Mouse (Mus musculus) liver, embryonic 14.5 days (tissue): ENCODE data around the gene Efnb2. TPM values are rescaled to one million over a fixed set of nuclear protein-coding genes. Genes with fewer than 3 reads are reported as not detected.

Experiments used
- ATAC-seq: fragments of 200-750 bp; cut with Nextera tagmentation; 2 replicates; pipeline ENCODE4 v1.8.0; 2017; ENCODE audit warnings: moderate number of reproducible peaks, mild to moderate bottlenecking, moderate library complexity; ENCODE audit not compliant: insufficient read depth
- DNase-seq, 3 experiments: peaks; one replicate each; pipeline ENCODE4 v3.0.0-alpha.2; 2012 to 2013; ENCODE audit warnings: low read depth in 3 of 3, low spot score in 3 of 3
- H3K27ac ChIP-seq: fragments of 300-500 bp; sonication (generic); 2 replicates; pipeline ENCODE4 v1.5.1; 2014; ENCODE audit warnings: moderate library complexity, mild to moderate bottlenecking, control low read depth, inconsistent platforms
- H3K27me3 ChIP-seq: fragments of 300-500 bp; sonication (generic); 2 replicates; pipeline ENCODE4 v1.6.1; 2014; ENCODE audit warnings: mild to moderate bottlenecking, low read length, moderate library complexity; ENCODE audit not compliant: control insufficient read depth, insufficient read depth
- H3K36me3 ChIP-seq: fragments of 300-500 bp; sonication (generic); replicated peaks from 2 replicates; pipeline ENCODE4 v1.6.1; 2014; ENCODE audit warnings: low read depth; ENCODE audit not compliant: control insufficient read depth, insufficient read depth
- H3K4me1 ChIP-seq, 2 experiments: fragments of 200-500 bp in 1 of 2; fragments of 300-500 bp in 1 of 2; sonication (generic) in 1 of 2; replicated peaks; 2 replicates each; pipeline ENCODE4 v1.6.1; 2012 to 2014; ENCODE audit warnings: antibody characterized with exemption in 1 of 2, inconsistent platforms in 1 of 2, low read length in 1 of 2; ENCODE audit not compliant: control insufficient read depth in 2 of 2, insufficient read depth in 2 of 2
- H3K4me2 ChIP-seq: fragments of 300-500 bp; sonication (generic); 2 replicates; pipeline ENCODE4 v1.6.1; 2014; ENCODE audit warnings: low read depth, mild to moderate bottlenecking, control low read depth, moderate library complexity
- H3K4me3 ChIP-seq, 2 experiments: fragments of 200-500 bp in 1 of 2; fragments of 300-500 bp in 1 of 2; sonication (generic) in 1 of 2; 2 replicates each; pipeline ENCODE4 v1.5.1; 2012 to 2014; ENCODE audit warnings: low read depth in 2 of 2, low read length in 2 of 2, mild to moderate bottlenecking in 2 of 2, control low read depth in 1 of 2, inconsistent platforms in 1 of 2, moderate library complexity in 1 of 2; ENCODE audit not compliant: insufficient read depth in 1 of 2
- H3K9ac ChIP-seq: fragments of 300-500 bp; sonication (generic); replicated peaks from 2 replicates; pipeline ENCODE4 v1.6.1; 2014; ENCODE audit warnings: mild to moderate bottlenecking, control low read depth, moderate library complexity
- H3K9me3 ChIP-seq: fragments of 300-500 bp; sonication (generic); 2 replicates; pipeline ENCODE4 v1.6.1; 2016; ENCODE audit warnings: low read length, mixed read lengths; ENCODE audit not compliant: control insufficient read depth
- CTCF ChIP-seq: IDR thresholded peaks from 2 replicates; pipeline ENCODE4 v1.5.1; 2016; ENCODE audit warnings: antibody characterized with exemption, low read depth, control low read depth
- EP300 ChIP-seq: IDR thresholded peaks from 2 replicates; pipeline ENCODE4 v1.6.1; 2016; ENCODE audit warnings: antibody characterized with exemption, low read depth
- WGBS: fragments of 180-500 bp; shearing (Covaris S2); extraction: QIAGEN DNeasy Blood & Tissue Kit; methylation state at CpG from one replicate; pipeline ENCODE4 v1.1.7; 2014; ENCODE audit not compliant: insufficient replicate concordance; 5-methylcytosine and 5-hydroxymethylcytosine counted together
- polyA plus RNA-seq, 2 experiments: library from polyadenylated mRNA; depleted of rRNA in 1 of 2; stranded (reverse) in 1 of 2; unstranded in 1 of 2; fragments of >200 nt; fragmentation: Nextera tagmentation in 1 of 2; extraction: Ambion mirVana in 1 of 2; gene quantifications; 2 replicates each; pipeline versions ENCODE4 v1.2.1 to v1.2.3; 2012 to 2014

Gene Efnb2
- polyA plus RNA-seq, 2 experiments = 0.79 to 0.85 TPM

DNA sequence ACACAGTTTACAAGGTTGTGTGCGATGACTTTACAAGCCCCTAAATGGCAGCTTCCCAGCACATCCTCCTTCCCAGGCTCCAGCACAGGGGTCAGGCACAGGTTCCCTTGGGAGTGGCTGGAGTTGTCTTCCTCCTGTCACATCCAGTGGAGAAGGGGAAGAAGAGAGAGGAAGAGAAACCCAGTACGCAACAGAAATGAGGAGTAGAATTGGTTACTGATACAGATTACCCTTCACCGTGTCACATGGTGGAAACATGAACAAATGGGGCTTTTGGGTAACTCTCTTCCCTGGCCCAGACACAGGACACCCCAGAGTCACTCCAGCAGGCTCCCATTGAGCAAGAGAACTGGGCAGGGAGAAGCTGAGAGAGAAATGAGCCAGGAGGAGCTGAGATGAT, 11.5 kb downstream of the Efnb2 start:
- Histone ChIP-seq H3K27me3 (no peaks in the 10 kb centered on the region), H3K27ac (no peak overlapping the region), H3K4me1 (0 out of 4 replicates have a peak, but pooled peaks cover 0 to 3% of the 10 kb centered on the region in 2 experiments), H3K4me2 (no peak overlapping the region), H3K9ac (no peak overlapping the region), H3K9me3 (no peaks in the 10 kb centered on the region), H3K36me3 (no peaks in the 10 kb centered on the region), H3K4me3 (no peak overlapping the region)
- no peak for DNase-seq
- TF ChIP-seq EP300 = no peak
- no peak for ATAC-seq
- 67% methylated on average over 3 of the region's 3 CpGs for WGBS

DNA sequence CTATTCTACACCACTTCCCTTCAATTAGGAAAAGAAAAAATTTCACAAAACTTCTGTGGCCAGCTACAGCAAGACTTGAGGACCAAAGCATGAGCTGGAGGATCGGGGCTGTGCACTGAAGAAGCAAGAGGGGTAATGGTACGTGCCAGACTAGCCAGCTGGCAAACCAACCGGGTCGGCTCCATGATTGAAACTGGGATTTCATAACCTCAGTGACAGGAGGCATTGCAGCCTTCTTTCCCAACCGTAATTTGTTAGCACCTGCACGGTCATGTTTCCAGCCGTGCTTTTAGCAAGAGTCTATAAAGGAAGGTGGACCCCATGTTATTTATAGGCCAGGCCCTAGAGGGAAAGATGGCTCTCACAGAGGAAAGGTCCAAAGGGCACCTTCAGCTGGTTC, 12.4 kb downstream of the Efnb2 start:
- DNase-seq = no peak
- H3K27ac ChIP-seq = no peak overlapping the region
- H3K9me3 ChIP-seq = no peaks in the 10 kb centered on the region
- WGBS = 68% methylated on average over 7 of the region's 7 CpGs
- TF ChIP-seq EP300 = no peak
- no peak for TF ChIP-seq CTCF
- no peaks in the 10 kb centered on the region for H3K27me3 ChIP-seq
- H3K9ac ChIP-seq = no peak overlapping the region
- H3K4me2 ChIP-seq = no peak overlapping the region
- H3K36me3 ChIP-seq = no peaks in the 10 kb centered on the region
- ATAC-seq = no peak
- no peak overlapping the region for H3K4me3 ChIP-seq
- 0 out of 4 replicates have a peak, but pooled peaks cover 0 to 3% of the 10 kb centered on the region in 2 experiments for H3K4me1 ChIP-seq

DNA sequence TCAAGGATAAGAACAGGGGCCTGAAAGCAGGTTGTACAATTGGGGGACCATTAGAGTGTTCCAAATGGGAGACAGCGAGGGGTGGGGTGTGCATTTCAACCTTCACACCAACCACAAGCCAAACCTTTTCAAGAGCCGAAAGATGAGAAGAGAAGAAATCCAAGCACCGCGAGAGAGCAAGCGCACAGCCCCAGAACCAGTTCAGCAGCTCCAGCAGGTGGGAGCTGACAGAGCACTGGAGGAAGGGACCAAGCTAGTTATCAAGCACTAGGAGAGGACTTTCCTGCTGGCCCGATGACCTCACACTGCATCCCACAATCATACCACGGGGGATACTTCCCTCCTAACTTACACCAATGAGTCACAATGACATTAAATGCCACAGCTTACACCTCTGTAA, 13.2 kb downstream of the Efnb2 start:
- H3K9me3 ChIP-seq = no peaks in the 10 kb centered on the region
- no peak overlapping the region for H3K27ac ChIP-seq
- WGBS = 63% methylated on average over 7 of the region's 7 CpGs
- DNase-seq (no peak), ATAC-seq (no peak)
- TF ChIP-seq EP300 (no peak), CTCF (no peak)
- 0 out of 4 replicates have a peak, but pooled peaks cover 0 to 3% of the 10 kb centered on the region in 2 experiments for H3K4me1 ChIP-seq
- H3K27me3 ChIP-seq = no peaks in the 10 kb centered on the region
- no peak overlapping the region for H3K4me3 ChIP-seq
- H3K36me3 ChIP-seq = no peaks in the 10 kb centered on the region
- H3K4me2 ChIP-seq = no peak overlapping the region
- no peak overlapping the region for H3K9ac ChIP-seq

DNA sequence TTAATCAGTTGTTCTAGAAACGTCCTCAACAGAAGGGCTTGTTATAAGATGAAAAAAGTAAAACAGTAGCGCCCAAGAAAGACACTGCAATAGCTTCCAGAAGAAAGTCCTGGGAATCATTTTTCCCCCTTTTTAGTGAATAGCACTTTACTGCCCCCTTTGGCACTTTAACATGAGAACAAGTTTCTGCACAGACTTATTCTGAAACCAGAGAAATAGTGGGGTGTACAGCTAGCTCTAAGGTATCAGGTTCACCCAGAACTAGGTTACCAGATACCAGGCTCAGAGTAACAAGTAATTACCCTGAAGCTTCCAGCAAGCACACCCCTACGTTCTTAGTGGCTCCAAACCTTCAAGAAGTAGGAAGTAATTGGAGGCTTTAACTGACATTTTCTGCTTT, 13.7 kb downstream of the Efnb2 start:
- H3K4me3 ChIP-seq = no peak overlapping the region

DNA sequence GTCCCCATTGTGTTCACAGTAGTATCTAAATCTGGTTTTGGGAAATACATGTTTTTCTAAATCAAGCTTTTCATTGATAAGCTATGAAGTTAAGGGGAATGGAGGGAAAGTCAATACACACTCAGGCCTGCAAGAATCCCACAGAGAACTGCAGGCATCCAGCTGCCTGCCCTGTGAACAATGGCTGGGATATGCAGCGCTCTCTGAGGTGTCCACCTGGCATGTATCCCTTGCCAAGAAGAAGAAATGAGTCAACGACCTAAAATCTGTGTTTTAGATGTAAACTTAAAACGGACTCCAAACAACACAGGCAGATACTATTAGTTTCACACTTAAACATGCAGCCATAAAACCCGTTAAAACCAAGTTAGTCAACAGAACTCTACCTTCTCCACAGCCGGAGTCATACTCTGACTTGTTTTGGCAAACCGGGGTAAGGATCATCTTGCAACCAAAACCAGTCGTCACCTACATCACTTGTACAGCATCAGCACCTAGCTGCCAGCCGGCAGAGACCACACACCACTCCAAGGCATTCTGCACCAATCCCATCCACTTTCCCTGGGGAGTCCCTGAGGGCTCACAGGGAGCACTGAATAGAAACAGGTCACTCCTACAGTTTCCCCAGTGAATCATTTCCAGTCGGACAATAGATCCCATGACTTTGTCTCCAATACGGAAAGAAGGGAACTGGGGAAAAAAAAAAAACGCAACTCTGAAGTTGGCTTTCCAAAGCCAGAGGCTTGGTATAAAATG, 16.7 kb downstream of the Efnb2 start:
- Histone ChIP-seq H3K4me3 (no peak overlapping the region), H3K27ac (no peak overlapping the region), H3K9me3 (no peaks in the 10 kb centered on the region), H3K4me1 (0 out of 4 replicates have a peak, but pooled peaks cover 0 to 3% of the 10 kb centered on the region in 2 experiments), H3K4me2 (no peak overlapping the region), H3K9ac (no peak overlapping the region), H3K27me3 (no peaks in the 10 kb centered on the region), H3K36me3 (no peaks in the 10 kb centered on the region)
- WGBS = 62% methylated on average over 11 of the region's 11 CpGs
- TF ChIP-seq EP300 (no peak), CTCF (no peak)
- DNase-seq = no peak
- ATAC-seq = no peak

More for the DNA sequence above, 13.7 kb downstream of the Efnb2 start:
- H3K4me2 ChIP-seq = no peak overlapping the region
- H3K27me3 ChIP-seq = no peaks in the 10 kb centered on the region
- no peaks in the 10 kb centered on the region for H3K9me3 ChIP-seq
- H3K27ac ChIP-seq = no peak overlapping the region
- DNase-seq (no peak), ATAC-seq (no peak)
- no peak overlapping the region for H3K9ac ChIP-seq
- no peaks in the 10 kb centered on the region for H3K36me3 ChIP-seq
- 0 out of 4 replicates have a peak, but pooled peaks cover 0 to 3% of the 10 kb centered on the region in 2 experiments for H3K4me1 ChIP-seq
- TF ChIP-seq CTCF (no peak), EP300 (no peak)
- 43% methylated on average over 3 of the region's 3 CpGs for WGBS
